Mouse (Mus musculus) CD8-positive naive resting alpha-beta T cell, adult 2 months (primary cell): ENCODE measurements around the gene Gm16405.
"Not testable (repeated sequence)": the region's sequence is repeated elsewhere in the genome, so short reads cannot be mapped to it uniquely, and the experiment has no call there.

Experiments
- DNase-seq, 2 experiments: peaks; one replicate each; pipeline ENCODE4 v3.0.0; 2022; ENCODE audit warnings: low read depth in 2 of 2, low spot score in 2 of 2

Gene Gm16405

DNA sequence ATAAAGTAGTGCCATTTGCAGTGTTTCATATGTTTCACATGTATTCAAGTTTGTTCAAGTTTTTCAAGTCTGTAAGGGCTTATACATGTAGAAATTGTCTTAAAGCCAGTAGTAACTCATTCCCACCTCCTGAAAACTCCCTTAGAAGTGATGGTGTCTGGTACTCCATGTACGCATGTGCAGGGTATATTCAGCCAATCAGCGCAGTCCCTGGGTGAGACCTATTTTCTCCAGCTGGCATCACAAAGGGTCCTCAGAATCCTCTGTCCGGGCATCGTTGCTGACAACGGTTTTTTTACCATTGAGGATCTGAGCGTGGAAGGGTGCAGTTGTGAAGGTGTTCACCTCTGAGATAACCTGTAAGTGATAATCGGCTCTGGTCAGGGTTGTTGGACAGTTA lies at the start of gene Gm16405:
TSS of gene Gm16405 (plus strand) at position 301 of the 400 bp plus-strand sequence.
- DNase-seq = not testable (repeated sequence)
